Mouse (Mus musculus) heart, embryonic 12.5 days (tissue): ENCODE data around the gene Usp2. TPM values are rescaled to one million over a fixed set of nuclear protein-coding genes. Genes with fewer than 3 reads are reported as not detected.
A peak's percentile ranks its signal among the peaks of the same experiment; 100 is the strongest.

ENCODE experiments used
- ATAC-seq: fragments of 200-750 bp; cut with Nextera tagmentation; 2 replicates; pipeline ENCODE4 v1.8.0; 2017; ENCODE audit warnings: moderate TSS enrichment, moderate library complexity; ENCODE audit not compliant: insufficient number of reproducible peaks, low FRiP score
- H3K27ac ChIP-seq: fragments of 300-500 bp; sonication (generic); 2 replicates; pipeline ENCODE4 v1.5.1; 2016; ENCODE audit warnings: mild to moderate bottlenecking, moderate library complexity; ENCODE audit not compliant: poor library complexity, severe bottlenecking
- H3K27me3 ChIP-seq: fragments of 300-500 bp; sonication (generic); replicated peaks from 2 replicates; pipeline ENCODE4 v1.6.1; 2016; ENCODE audit warnings: mild to moderate bottlenecking, moderate library complexity
- H3K36me3 ChIP-seq: fragments of 300-500 bp; sonication (generic); 2 replicates; pipeline ENCODE4 v1.6.1; 2016; ENCODE audit warnings: mild to moderate bottlenecking, moderate library complexity
- H3K4me1 ChIP-seq: fragments of 300-500 bp; sonication (generic); replicated peaks from 2 replicates; pipeline ENCODE4 v1.6.1; 2016; ENCODE audit warnings: mild to moderate bottlenecking
- H3K4me2 ChIP-seq: fragments of 300-500 bp; sonication (generic); 2 replicates; pipeline ENCODE4 v1.6.1; 2016; ENCODE audit warnings: mild to moderate bottlenecking, moderate library complexity
- H3K4me3 ChIP-seq: fragments of 300-500 bp; sonication (generic); 2 replicates; pipeline ENCODE4 v1.5.1; 2016; ENCODE audit warnings: mild to moderate bottlenecking
- H3K9ac ChIP-seq: fragments of 300-500 bp; sonication (generic); 2 replicates; pipeline ENCODE4 v1.6.1; 2016; ENCODE audit warnings: mild to moderate bottlenecking, moderate library complexity
- H3K9me3 ChIP-seq: fragments of 300-500 bp; sonication (generic); replicated peaks from 2 replicates; pipeline ENCODE4 v1.6.1; 2016; ENCODE audit warnings: mild to moderate bottlenecking, moderate library complexity
- WGBS: fragments of 180-500 bp; shearing (Covaris S2); methylation state at CpG from one replicate; pipeline ENCODE4 v1.1.7; 2016; 5-methylcytosine and 5-hydroxymethylcytosine counted together
- polyA plus RNA-seq: library from polyadenylated mRNA; unstranded; fragments of >200 nt; fragmentation: Nextera tagmentation; extraction: Ambion mirVana; gene quantifications from 2 replicates; pipeline ENCODE4 v1.2.1, GENCODE M21; 2016

Usp2 gene
- polyA plus RNA-seq, 1 experiment from 2014 or later: 51.7 TPM

DNA sequence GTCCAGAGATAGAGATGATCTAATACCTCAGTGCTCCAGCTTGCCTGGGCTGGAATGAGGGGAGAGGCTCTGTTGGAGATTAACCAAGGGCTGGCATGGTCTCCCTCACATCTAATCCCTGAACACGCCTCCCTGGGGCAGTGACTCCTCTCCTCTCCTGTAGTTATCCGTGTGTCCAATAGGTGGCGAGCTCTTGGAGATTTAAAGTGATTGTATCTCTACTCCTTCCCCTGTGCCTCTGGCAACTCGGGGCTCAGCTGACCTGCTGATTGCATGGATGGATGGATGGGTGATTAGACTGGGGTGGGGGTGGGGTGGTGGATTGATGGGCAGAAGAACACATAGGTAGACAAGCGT, 9.9 kb downstream of the Usp2 start:
- peaks cover 85% of the 10 kb centered on the region for H3K4me1 ChIP-seq
- H3K27me3 ChIP-seq: no peaks in the 10 kb centered on the region
- H3K4me2 ChIP-seq: no peak overlapping the region
- H3K4me3 ChIP-seq: no peak overlapping the region
- WGBS: 18% methylated on average over 5 of the region's 5 CpGs
- H3K36me3 ChIP-seq: peaks cover 14% of the 10 kb centered on the region
- no peaks in the 10 kb centered on the region for H3K9me3 ChIP-seq
- ATAC-seq: no peak
- no peak overlapping the region for H3K9ac ChIP-seq
- no peak overlapping the region for H3K27ac ChIP-seq

GRCm38 (mm10) chr9:44077266-44077910, 10.6 kb downstream of the Usp2 start:
- Histone ChIP-seq H3K27me3 (no peaks in the 10 kb centered on the region), H3K36me3 (peaks cover 14% of the 10 kb centered on the region), H3K4me3 (no peak overlapping the region), H3K4me1 (peaks cover 84% of the 10 kb centered on the region), H3K9ac (peak overlapping the region; percentile 21; the same call in 1 of the 2 replicates), H3K9me3 (no peaks in the 10 kb centered on the region), H3K4me2 (no peak overlapping the region), H3K27ac (no peak overlapping the region)
- 75% methylated on average over 11 of the region's 11 CpGs for WGBS
- ATAC-seq: no peak

DNA sequence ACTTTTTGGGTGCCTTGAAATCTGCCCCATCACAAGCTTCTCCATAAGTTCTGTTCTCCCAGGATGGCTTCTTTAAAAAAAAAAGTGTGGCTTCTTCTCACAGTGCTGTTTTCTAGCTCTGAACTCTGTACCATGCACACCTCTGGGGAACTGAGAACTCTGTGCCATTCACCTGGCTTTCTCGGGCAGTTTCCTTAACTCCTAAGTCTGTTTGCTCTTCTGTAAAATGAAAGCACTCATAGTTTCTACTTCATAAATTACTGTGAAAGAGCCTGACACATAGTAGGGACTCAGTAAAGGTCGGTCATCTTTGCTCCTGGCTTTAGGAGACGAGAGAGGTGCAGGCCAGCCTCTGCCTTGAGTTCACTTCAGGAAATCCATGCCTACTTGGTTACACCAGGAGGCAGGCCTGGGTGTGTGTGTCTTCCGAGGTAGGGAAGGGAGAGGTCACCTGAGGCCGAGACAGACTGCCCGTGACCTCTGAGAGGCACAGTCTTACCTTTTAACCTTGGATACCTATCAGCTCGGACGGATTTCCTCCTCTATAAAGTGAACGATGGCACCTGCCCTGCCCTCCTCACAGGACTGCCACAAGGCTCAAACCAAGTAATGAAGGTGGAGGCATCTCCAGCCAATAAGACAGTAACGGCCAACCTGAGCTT, 11.4 kb downstream of the Usp2 start:
- 76% methylated on average over 10 of the region's 10 CpGs for WGBS
- no peak for ATAC-seq
- H3K9me3 ChIP-seq: no peaks in the 10 kb centered on the region
- peaks cover 14% of the 10 kb centered on the region for H3K36me3 ChIP-seq
- H3K27me3 ChIP-seq: no peaks in the 10 kb centered on the region
- peak overlapping the region; percentile 21; the same call in 1 of the 2 replicates for H3K9ac ChIP-seq
- peaks cover 84% of the 10 kb centered on the region for H3K4me1 ChIP-seq
- H3K4me2 ChIP-seq: peak overlapping the region; percentile 44
- no peak overlapping the region for H3K4me3 ChIP-seq
- peak overlapping the region; percentile 81 for H3K27ac ChIP-seq

- Histone ChIP-seq H3K27ac (peak overlapping the region; percentile 81), H3K4me2 (peak overlapping the region; percentile 44), H3K9me3 (no peaks in the 10 kb centered on the region), H3K36me3 (peaks cover 14% of the 10 kb centered on the region), H3K9ac (peak overlapping the region; percentile 0; the same call in 1 of the 2 replicates), H3K4me3 (no peak overlapping the region), H3K27me3 (no peaks in the 10 kb centered on the region), H3K4me1 (peaks cover 88% of the 10 kb centered on the region)
- 18% methylated on average over 15 of the region's 16 CpGs for WGBS
- ATAC-seq: peak; percentile 76
These were observed 12.3 kb downstream of the Usp2 start for GRCm38 (mm10) chr9:44078955-44079756.

DNA sequence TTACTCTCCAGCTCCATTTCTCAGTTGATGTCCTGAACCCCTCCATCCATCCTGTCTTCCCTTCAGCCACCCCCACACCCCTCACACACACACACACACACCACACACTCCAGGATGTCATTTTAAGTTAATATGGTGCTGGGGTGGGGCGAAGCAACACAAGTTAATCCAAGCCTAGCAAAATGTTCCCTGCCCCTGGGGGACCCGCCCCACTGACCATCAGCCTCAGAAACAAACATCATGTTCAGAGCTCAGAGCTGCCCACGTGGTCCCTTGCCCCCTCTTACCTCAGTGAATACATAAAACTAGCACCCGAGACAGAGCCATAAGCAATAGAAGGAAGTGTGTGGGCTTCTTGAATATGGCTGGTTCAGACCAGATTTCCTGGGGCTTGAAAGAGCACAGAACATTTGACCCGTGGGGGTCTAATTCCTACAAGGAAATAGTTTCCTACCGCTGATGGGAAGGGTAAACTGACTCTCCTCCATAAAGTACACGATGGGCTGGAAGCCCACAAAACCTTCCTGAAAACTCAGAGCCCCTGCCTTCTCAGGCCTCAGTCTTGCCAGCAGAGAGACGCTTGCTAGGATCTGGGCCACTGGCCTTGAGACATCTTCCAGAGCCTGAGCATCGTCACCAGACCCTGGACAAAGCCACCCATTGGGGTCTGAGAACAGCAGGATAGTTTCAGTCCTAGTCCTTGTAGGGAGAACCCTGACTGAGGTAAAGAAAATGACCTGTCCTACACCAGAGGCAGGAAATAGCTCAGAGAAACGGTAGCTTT, 13.4 kb downstream of the Usp2 start:
- Histone ChIP-seq H3K4me3 (no peak overlapping the region), H3K27me3 (no peaks in the 10 kb centered on the region), H3K4me2 (no peak overlapping the region), H3K9me3 (no peaks in the 10 kb centered on the region), H3K4me1 (peaks cover 91% of the 10 kb centered on the region), H3K9ac (no peak overlapping the region), H3K36me3 (peaks cover 12% of the 10 kb centered on the region), H3K27ac (peak overlapping the region; percentile 81; the same call in 1 of the 2 replicates)
- ATAC-seq: no peak
- 70% methylated on average over 10 of the region's 10 CpGs for WGBS

DNA sequence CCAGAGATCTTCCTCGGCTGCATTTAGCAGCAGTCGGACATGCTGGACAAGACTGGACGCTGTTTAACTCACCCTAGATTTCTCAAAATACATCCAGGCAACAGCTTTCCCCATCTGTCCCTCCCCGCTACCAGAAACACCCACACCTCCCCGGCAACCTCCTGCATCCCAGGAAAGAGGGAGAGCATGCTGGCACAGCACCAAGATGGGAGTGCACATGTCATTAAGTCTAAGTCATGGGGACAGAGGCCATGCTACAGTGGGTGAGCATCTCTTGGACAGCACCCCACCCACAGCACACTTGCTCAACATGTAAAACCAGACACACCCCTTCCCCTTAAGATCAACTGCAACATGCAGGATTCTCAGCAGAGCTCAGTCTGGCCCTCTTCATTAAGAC, 14.1 kb downstream of the Usp2 start:
- Histone ChIP-seq H3K4me2 (no peak overlapping the region), H3K27me3 (0 out of 2 replicates have a peak, but pooled peaks cover 4% of the 10 kb centered on the region), H3K9me3 (no peaks in the 10 kb centered on the region), H3K9ac (no peak overlapping the region), H3K36me3 (peaks cover 5% of the 10 kb centered on the region), H3K4me3 (no peak overlapping the region), H3K4me1 (peaks cover 89% of the 10 kb centered on the region), H3K27ac (0 out of 2 replicates have a peak overlapping the region, but pooled peaks have one; percentile 21)
- no peak for ATAC-seq
- 56% methylated on average over 5 of the region's 5 CpGs for WGBS

- Histone ChIP-seq H3K36me3 (no peaks in the 10 kb centered on the region), H3K4me3 (no peak overlapping the region), H3K9me3 (no peaks in the 10 kb centered on the region), H3K27ac (no peak overlapping the region), H3K9ac (no peak overlapping the region), H3K27me3 (peaks cover 10% of the 10 kb centered on the region; the same call in 1 of the 2 replicates), H3K4me1 (peaks cover 89% of the 10 kb centered on the region), H3K4me2 (no peak overlapping the region)
- 76% methylated on average over 5 of the region's 5 CpGs for whole genome bisulfite sequencing
- no peak for ATAC-seq
These were observed 14.8 kb downstream of the Usp2 start for GRCm38 (mm10) chr9:44081581-44081980.

GRCm38 (mm10) chr9:44082266-44082665, 15.4 kb downstream of the Usp2 start:
- Histone ChIP-seq H3K9me3 (no peaks in the 10 kb centered on the region), H3K27me3 (peaks cover 11% of the 10 kb centered on the region; the same call in 1 of the 2 replicates), H3K27ac (no peak overlapping the region), H3K9ac (no peak overlapping the region), H3K4me1 (peaks cover 88% of the 10 kb centered on the region), H3K4me2 (no peak overlapping the region), H3K36me3 (no peaks in the 10 kb centered on the region), H3K4me3 (no peak overlapping the region)
- WGBS: 83% methylated on average over 5 of the region's 5 CpGs
- ATAC-seq: no peak

- Histone ChIP-seq H3K9me3 (no peaks in the 10 kb centered on the region), H3K4me2 (peak overlapping the region; percentile 96), H3K27me3 (peaks cover 11% of the 10 kb centered on the region; the same call in 1 of the 2 replicates), H3K4me1 (peaks cover 87% of the 10 kb centered on the region), H3K36me3 (no peaks in the 10 kb centered on the region), H3K27ac (peak overlapping the region; percentile 88), H3K4me3 (peak overlapping the region; percentile 73), H3K9ac (peak overlapping the region; percentile 93)
- ATAC-seq: no peak
- 6% methylated on average over 23 of the region's 23 CpGs for WGBS
These were observed 16.7 kb downstream of the Usp2 start for GRCm38 (mm10) chr9:44083392-44084121.

DNA sequence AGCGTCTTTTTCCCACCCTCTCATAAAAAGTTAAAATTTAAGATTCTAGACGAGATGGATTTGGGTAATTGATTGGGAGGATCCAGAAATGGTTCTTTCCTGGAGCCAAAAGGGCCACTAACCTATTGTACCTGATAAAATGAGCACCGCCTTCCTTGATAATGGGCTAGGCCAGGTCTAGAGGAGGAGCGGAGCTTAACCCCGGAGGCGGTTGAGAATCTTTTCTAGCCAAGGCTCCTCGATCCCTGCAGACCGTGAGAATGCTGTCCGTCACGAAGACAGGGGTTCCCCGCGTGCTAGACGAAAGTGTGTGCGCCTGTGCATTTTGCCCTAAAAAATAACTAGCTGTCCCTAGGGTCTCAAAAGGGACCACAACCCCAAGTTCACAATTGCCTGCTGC, 17.4 kb downstream of the Usp2 start:
- H3K4me1 ChIP-seq: peaks cover 87% of the 10 kb centered on the region
- no peaks in the 10 kb centered on the region for H3K36me3 ChIP-seq
- no peak for ATAC-seq
- H3K9ac ChIP-seq: peak overlapping the region; percentile 93
- H3K27ac ChIP-seq: peak overlapping the region; percentile 88
- 3% methylated on average over 14 of the region's 14 CpGs for WGBS
- H3K4me2 ChIP-seq: peak overlapping the region; percentile 96
- H3K4me3 ChIP-seq: peak overlapping the region; percentile 73
- H3K9me3 ChIP-seq: no peaks in the 10 kb centered on the region
- H3K27me3 ChIP-seq: peaks cover 11% of the 10 kb centered on the region; the same call in 1 of the 2 replicates
